Mouse (Mus musculus) testis, postnatal 14 days (tissue): ENCODE data around the gene Olfr1442.
"Not testable (repeated sequence)": the region's sequence is repeated elsewhere in the genome, so short reads cannot be mapped to it uniquely, and the experiment has no call there.

Experiments
- DNase-seq: peaks from one replicate; pipeline ENCODE4 v3.0.0; 2021; ENCODE audit warnings: low spot score

The Olfr1442 gene

DNA sequence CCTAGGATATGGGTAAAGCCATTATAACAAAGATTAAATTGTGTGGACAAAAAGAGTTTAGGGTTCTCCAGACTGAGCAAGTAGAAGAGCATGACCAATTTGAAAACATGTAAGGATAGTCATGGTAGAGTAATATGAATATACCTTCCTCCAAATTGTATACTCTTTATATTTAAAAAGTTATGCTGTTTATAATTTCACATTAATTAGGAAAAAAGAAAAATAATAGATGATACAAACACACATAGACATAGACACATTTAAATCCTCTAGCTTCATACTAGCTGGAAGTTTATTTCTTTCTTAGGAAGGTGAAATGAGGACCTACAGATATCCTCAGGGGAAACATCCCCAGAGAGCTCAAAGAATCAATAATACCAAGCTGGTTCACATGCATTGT is at the start of gene Olfr1442:
Gene Olfr1442 (plus strand): TSS at position 301 of the 400 bp plus-strand sequence.
- DNase-seq, result no peak

DNA sequence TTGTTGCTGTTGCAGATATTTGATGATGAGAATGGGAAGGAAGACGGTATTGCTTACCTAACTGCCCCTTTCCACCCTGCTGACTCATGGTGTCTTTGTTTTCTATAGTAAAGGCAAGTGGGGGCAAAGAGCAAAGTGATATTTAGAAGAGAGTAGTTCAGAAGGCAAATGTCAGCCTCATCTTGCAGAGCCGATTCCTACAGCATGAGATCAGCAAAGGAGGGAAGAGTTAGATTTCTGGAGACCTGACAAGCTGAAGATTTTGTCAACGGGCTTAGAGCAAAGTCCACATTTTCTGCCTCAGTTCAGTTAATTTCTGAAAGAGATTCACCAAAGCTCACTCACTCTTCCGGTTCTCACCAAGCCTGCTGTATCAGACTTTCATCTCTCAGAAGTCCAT is 37.1 kb upstream of the Olfr1442 start, which contains the start of gene Glyat:
Gene Glyat (plus strand): TSS at position 133 of the 400 bp plus-strand sequence.
- no peak for DNase-seq

DNA sequence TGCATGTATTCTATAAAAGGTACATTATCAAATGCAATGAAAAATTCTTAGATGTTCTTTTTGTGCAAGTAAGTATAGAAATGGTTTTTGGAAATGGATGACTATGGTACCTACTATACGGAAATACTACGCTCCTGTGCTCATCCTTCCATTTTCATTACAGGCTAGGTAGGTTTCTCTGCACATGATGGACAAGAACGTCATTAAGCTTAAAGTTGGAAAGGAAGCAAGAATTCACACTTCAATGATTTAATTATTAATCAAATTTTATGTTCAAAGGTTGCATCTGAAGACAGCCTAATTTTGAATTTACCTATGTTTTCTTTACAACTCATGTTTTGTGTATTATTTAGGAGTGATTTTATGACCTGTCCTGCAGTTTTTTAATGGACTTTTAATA is 36.0 kb upstream of the Olfr1442 start:
- DNase-seq, result no peak

DNA sequence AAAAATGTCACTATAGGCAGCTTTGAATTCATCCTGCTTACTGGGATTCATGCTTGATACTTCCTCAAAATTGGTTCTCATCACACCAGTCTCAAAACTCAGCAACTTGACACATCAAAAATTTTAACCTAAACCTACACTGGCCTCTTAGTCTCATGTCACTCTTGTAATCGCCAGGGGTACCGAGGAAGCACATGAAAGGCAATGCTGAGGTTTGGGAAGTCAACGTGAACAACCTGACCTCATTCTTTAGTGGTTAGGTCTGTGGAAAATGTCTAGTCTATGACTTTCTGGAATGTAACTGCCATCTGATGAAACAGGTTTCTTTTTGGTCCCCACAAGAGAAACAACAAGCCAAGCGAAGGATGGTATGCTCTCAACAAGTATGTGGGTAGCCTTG is 35.3 kb upstream of the Olfr1442 start:
- DNase-seq, result no peak

DNA sequence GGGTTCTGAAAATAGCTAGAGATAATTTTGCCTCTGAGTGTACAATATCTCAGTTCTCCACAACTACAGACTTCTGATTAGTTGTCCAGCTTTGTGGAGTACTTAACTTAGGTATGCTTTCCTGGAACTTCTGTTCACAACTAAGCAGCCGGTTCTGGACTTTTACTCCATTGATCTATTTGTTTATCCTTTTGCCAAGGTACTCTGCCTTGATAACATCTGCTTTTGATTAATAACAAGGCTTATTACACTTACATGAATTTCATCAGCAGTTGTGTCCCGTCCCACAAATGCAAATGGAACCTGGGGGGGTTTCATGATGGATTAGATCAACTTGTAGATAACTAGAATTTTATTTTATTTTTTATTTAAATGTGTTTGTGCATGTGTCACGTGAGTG is 33.4 kb upstream of the Olfr1442 start:
- DNase-seq, result no peak

DNA sequence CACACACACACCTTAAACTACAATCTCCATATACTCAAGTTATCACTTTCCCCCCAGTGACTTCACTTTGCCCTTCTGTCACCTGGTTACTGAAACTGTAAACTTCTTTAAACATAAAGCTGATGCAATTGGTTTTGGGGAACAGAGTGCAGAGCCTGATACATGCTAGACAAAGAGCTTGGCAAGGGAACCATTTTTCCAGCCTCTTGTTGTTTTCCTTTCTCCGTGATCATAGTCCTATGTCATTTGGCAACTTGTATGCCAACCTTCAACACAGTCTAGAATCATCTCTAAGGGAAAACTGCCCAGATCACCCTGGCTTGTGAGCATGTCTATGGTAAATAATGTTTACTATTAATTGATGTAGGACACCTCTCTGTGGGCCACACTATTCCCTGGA is 32.2 kb upstream of the Olfr1442 start:
- no peak for DNase-seq

DNA sequence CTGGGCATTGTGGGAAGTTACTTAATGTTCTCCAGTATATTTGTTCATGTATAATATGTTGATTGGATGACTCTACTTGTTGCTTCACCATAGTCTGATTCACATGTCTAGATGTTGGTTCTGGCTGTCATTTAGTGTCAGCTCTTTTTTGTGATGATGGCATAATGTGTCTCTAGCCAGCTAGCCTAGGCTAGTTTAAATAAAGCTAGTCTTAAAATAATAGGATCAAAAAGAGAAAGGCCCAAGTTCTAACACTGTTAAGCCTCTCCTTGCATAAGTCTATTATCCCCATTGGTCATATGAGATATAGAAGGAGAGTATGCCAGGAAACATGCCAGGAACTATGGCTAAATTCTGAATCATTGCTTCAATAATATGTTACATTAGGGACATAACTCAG is 20.7 kb upstream of the Olfr1442 start:
- no peak for DNase-seq

DNA sequence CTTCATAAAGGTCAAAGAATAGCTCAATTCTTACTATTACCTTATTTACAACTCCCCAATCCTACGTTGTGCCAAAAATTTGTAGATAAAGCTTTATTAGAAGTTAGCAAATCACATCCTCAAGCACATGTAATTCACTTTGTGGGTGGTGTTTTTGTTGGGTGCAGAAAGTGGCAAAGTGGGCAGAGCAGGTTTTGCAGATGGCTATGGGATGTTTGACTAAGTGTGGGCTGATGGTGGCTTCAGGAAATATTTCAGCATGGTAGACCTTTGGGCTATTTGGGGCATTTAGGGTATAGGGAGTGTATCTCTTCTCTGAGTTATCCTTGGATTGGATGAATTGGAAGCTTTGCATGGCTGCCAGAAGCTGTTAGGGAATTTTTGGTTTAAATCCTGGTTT is 4.1 kb upstream of the Olfr1442 start:
- no peak for DNase-seq

DNA sequence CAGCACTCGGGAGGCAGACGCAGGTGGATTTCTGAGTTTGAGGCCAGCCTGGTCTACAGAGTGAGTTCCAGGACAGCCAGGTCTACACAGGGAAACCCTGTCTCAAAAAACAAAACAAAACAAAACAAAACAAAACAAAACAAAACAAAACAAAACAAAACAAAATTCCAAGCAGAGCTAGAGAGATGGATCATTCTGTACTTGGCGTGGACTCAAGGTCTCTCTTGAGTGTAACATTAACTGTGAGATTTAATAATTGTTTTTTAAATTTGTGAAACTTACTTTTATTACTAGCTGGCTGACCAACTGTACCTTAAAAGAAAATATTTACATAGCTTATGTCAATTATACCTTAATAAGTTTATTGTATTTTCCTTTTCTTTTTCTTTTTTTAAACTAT is 1.6 kb upstream of the Olfr1442 start:
- DNase-seq, result not testable (repeated sequence)

DNA sequence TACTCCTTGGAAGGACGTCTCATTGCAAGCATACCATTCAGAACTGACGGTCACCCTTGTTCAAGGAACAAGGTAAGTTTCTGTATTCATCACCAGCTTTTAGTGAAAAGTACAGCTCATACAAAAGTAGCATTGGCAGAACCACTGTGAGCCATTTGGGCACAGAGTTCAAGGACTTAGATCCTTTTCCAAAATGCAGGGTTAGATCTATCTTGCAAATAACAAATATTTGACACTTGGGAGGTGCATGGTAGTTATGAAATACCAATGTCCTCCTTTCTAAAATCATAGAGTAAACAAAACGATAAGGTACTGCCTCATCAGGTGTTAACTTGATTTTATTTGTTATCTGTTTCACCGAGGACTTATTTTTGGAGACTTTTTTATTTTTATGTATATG is 812 bp downstream of the Olfr1442 start:
- no peak for DNase-seq

DNA sequence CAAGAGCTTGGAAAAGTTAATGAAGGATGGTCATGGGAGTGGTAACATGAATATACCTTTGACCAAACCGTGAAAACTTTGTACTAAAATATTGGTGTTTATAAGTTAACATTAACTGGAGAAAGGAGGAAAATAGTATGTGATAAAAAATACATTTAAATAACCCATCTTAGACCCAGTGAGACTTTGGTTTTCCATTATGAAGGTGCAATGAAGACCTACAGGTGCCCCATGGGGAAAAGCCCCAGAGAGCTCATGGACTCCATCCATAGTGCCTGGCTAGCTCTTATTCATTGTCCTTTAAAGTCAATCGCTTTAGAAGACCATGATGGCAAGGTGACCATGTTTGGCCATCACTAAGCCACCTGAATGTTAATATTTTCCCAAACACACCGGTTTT is 7.6 kb downstream of the Olfr1442 start, which contains the start of gene Olfr1443:
Gene Olfr1443 (plus strand): TSS at position 301 of the 400 bp plus-strand sequence.
- DNase-seq, result no peak

DNA sequence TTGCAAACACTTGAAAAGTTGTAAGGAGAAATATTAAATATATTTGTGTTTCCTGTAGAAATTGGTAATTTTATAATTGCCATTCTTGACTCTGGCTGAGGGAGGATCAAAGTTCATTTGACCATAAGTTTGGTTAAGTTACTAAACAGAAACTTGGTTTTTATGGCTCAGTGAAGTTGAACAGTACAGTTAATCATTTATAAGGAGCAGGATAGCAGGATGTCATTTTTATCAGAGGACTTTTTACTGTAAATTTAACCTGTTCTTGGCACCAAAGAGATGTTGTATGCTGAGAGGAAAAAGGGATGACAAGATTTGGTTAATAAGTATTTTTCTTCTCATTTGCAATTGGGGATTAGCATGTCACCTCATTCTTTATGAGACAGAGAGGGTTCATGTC is 14.4 kb downstream of the Olfr1442 start:
- DNase-seq, result no peak

DNA sequence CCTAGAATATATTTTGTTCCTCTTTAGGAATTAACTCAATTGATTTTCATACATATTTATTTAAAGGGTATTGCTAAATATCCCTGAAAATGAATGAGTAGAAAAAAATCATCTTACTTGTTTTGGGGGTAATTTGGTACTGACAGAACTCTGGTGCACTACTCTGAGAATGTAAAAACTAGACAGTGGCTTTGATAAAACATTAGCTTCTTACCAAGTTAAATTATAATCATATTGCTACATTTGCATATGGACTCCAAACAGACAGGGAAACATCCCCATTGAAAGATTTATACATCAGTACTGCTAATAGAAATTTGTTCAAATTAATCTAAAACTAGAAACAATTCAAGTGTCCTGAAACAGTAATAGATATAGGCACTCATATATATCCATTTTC is 15.0 kb downstream of the Olfr1442 start:
- no peak for DNase-seq

DNA sequence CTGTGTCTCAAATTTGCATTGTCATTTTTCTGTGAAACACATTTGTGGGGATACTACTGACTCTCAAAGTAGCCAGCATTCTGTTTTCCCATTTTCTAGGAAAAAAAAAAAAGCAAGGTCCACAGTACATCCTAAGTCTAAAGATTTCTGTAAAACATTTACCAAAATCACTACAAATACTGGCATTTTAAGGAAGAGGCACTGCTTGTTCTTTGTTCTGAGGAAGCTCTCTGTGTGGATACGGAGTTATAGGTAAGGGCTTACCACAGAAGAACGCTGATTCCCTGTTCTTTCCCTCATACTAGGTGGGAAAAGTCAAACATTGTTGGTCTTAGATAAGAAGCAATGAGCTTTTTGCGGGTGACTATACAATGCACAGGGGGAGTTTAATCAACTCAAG is 25.4 kb downstream of the Olfr1442 start, which contains the start of gene Keg1:
Gene Keg1 (plus strand): TSS at position 197 of the 400 bp plus-strand sequence.
- DNase-seq, result no peak

DNA sequence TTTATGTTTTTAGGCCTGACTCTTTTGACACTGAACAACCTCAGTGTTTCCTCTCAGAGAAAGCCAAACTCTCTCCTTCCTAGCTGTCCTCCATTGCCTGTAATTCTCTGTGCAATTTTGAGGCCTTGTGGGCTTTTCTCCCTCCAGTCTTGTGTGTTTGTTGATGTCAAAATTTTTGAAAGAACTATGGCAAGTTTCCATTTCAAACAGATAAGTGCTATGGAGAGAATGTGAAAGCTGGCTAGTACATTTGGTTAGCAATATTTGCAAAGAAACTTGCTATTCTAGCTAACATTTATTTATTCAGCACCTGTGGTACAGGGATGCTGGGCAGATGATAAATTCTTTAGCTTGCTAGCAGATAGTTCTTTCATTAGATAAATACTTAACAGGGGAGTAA is 26.0 kb downstream of the Olfr1442 start:
- no peak for DNase-seq

DNA sequence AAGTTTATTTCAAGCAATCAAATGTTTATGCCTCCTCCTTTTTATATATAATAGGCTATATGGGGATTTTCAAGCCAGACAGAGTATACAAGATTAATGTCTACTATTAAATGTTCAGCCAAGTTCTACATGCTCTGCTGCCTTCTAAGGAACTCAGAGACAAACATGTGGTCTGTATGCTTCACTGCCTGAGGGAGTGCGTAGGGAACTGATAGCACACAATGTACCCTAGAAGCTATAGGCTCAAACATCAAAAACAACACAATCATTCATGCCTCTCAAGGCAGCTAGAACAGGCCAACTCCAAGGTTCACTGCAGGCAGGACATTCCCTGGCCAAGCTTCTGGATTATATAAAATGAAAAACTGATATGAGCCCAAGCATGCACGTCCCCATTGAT is 38.2 kb downstream of the Olfr1442 start:
- no peak for DNase-seq

DNA sequence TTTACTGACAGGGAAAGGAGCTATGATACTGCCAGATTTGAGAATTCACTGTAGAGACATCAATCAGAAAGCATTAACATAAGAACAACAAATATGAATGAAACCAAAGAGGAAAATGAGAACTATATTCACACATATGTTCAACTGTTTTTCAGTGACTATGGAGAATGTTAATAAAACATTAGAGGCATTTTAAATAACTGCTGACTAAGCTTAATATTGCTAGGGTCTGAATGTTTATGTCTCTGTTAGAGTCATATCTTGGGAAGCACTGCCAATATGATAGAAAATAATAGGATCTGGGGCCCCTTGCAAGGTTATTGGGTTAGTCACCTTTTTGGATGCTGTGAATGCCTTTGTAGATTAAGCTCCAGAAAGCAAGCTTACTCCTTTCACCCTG is 38.7 kb downstream of the Olfr1442 start:
- no peak for DNase-seq

DNA sequence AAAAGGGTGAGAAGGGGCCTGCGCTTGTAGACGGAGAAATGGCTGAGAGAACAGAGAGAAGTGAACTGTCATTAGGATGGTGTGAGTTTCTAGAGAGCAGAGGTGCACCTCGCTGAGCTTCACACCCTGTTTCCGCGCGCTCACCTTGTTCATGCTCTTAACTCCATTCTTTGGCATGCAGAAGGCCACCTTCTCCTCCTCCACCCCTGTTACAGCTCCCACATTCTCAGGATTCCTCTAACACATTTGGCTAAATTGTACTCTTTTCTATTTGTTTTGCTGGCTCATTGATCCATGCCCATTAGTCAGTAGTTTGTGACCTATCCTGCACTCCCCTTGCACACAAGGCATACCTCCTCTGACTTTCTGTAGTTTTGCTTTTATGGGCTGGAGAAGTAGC is 49.0 kb downstream of the Olfr1442 start:
- no peak for DNase-seq

DNA sequence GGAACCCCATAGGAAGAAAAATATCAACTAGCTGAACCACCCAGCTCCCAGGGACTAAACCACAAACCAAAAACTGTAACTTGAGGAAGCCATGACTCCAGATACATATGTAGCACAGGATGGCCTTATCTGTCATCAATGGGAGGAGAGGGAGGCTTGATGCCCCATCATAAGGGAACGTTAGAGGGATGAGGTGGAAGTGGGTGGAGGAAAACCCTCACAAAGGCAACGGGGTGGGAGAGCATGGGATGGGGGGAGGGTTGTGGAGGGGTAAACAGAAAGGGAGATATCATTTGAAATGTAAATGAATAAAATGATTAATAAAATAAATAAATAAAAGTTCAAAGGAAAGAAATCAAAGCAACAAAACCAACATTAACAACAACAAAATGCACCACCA is 50.2 kb downstream of the Olfr1442 start:
- DNase-seq, result no peak

DNA sequence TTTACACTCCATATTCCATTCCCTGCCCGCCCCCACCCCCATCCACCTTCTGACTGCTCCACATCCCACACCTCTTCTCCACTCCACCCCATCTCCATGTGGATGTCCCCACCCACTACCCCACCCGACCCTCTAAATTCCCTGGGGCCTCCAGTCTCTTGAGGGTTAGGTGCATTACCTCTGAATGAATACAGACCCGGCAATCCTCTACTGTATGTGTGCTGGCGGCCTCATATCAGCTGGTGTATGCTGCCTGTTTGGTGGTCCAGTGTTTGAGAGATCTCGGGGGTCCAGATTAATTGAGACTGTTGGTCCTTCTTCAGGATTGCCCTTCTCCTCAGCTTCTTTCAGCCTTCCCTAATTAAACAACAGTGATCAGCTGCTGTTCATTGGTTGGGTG is 50.7 kb downstream of the Olfr1442 start:
- DNase-seq, result not testable (repeated sequence)

DNA sequence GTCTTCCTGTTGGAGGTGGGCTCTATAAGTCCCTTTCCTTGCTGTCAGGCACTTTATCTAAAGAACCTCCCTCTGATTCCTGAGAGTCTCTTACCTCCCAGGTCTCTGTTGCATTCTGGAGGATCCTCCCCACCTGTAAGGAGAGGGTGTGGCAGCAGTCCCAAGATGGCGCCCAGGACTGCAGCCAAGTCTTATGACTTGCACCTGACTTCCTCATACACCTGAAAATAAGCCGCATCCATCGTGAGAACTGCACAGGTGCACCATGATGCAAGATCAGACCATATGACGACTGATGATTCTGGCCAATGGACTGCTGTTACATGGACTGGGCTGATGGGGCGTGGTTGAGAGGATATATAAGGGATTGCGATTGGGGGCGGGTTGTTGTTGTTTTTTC is 51.4 kb downstream of the Olfr1442 start:
- not testable (repeated sequence) for DNase-seq

DNA sequence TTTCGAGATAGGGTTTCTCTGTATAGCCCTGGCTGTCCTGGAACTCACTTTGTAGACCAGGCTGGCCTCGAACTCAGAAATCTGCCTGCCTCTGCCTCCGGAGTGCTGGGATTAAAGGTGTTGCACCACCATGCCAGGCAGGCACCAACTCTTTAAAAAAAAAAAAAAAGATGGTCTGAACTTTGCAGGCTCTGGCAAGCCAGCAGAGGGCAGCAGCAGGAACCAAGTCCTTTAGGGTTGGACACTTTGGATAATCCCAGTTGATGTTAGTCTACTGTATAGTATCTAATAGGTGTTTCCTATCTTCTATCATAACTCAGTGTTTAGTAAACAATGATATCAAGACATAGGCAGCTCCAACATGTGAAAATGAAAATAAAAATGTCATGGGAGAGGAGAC is 52.1 kb downstream of the Olfr1442 start:
- DNase-seq, result peak; percentile 6

DNA sequence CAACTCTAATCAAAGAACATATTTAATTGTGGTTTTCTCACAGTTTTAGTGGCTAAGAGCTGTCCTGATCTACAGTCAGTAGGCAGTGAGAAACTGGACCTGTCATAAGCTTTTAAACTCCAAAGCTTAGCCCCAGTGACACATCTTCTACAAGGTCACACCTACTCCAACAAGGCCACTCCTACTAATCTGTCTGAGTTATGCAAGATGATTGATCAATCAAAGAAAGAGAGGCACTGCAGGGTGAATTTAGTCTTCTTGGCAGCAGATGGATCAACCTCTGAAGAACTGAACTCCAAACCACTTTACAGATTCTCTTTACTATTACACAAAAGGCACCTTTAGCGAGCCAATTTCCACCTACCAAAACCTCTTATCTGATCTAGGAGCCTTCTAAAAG is 55.6 kb downstream of the Olfr1442 start:
- DNase-seq, result no peak
